Mouse (Mus musculus) limb, embryonic 10.5 days (tissue): ENCODE measurements at regions not wholly inside any gene's neighbourhood (a gene's known extent, or its start where the extent isn't known, plus 50 kb on each side); places are given as distances from the start of the nearest gene placed in this dataset.

Experiments used
- DNase-seq: peaks from one replicate; pipeline ENCODE4 v3.0.0-alpha.2; 2017; ENCODE audit warnings: low spot score
- H3K27ac ChIP-seq: fragments of 300-500 bp; sonication (generic); 2 replicates; pipeline ENCODE4 v1.5.1; 2016; ENCODE audit warnings: mild to moderate bottlenecking
- H3K27me3 ChIP-seq: fragments of 300-500 bp; sonication (generic); 2 replicates; pipeline ENCODE4 v1.6.1; 2016; ENCODE audit warnings: low read depth, mild to moderate bottlenecking; ENCODE audit not compliant: poor library complexity, severe bottlenecking
- H3K36me3 ChIP-seq: fragments of 300-500 bp; sonication (generic); 2 replicates; pipeline ENCODE4 v1.6.1; 2016; ENCODE audit warnings: mild to moderate bottlenecking, moderate library complexity
- H3K4me1 ChIP-seq: fragments of 300-500 bp; sonication (generic); 2 replicates; pipeline ENCODE4 v1.6.1; 2016
- H3K4me3 ChIP-seq: fragments of 300-500 bp; sonication (generic); 2 replicates; pipeline ENCODE4 v1.5.1; 2016; ENCODE audit warnings: mild to moderate bottlenecking, moderate library complexity
- H3K9me3 ChIP-seq: fragments of 300-500 bp; sonication (generic); replicated peaks from 2 replicates; pipeline ENCODE4 v1.6.1; 2016; ENCODE audit warnings: mild to moderate bottlenecking
- WGBS: fragments of 180-500 bp; shearing (Covaris S2); methylation state at CpG from one replicate; pipeline ENCODE4 v1.1.7; 2016; 5-methylcytosine and 5-hydroxymethylcytosine counted together

DNA sequence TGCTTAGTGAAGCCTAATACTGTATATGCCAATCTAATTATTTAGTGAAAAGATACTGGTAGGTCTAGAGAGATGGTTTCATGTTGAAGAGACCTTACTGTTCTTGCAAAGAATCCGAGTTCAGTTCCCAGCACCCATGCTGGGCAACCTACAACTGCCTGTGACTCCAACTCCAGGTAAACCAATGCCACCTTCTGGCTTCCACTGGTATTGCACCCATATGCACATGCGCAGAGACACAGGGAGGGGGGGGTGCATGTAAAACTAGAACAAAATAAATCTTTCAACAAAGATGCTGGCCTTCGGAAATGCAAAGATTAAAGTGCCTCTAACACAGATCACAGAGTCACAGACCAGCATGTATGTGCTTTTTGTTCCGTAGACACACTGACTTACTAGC is 348.5 kb upstream of the Tmem132c start:
- H3K9me3 ChIP-seq: no peaks in the 10 kb centered on the region
- H3K27ac ChIP-seq: no peak overlapping the region
- DNase-seq: no peak
- H3K4me3 ChIP-seq: no peak overlapping the region
- no peaks in the 10 kb centered on the region for H3K27me3 ChIP-seq
- WGBS: 88% methylated on average over 4 of the region's 4 CpGs
- H3K36me3 ChIP-seq: no peaks in the 10 kb centered on the region
- H3K4me1 ChIP-seq: peaks cover 8% of the 10 kb centered on the region

- H3K4me1 ChIP-seq: no peaks in the 10 kb centered on the region
Measured at GRCm38 (mm10) chr5:126910084-126910483, 331.5 kb upstream of the Tmem132c start.

GRCm38 (mm10) chr5:126917300-126917699 is 324.3 kb upstream of the Tmem132c start:
- H3K27ac ChIP-seq: no peak overlapping the region
- H3K4me3 ChIP-seq: no peak overlapping the region
- no peaks in the 10 kb centered on the region for H3K9me3 ChIP-seq
- no peak for DNase-seq
- no peaks in the 10 kb centered on the region for H3K36me3 ChIP-seq
- 80% methylated on average over 7 of the region's 7 CpGs for WGBS
- peaks cover 10% of the 10 kb centered on the region for H3K4me1 ChIP-seq
- H3K27me3 ChIP-seq: no peaks in the 10 kb centered on the region

More at GRCm38 (mm10) chr5:126910084-126910483, 331.5 kb upstream of the Tmem132c start:
- Histone ChIP-seq H3K36me3 (no peaks in the 10 kb centered on the region), H3K27ac (no peak overlapping the region), H3K9me3 (no peaks in the 10 kb centered on the region), H3K4me3 (no peak overlapping the region), H3K27me3 (no peaks in the 10 kb centered on the region)
- WGBS: 91% methylated on average over 2 of the region's 2 CpGs
- DNase-seq: no peak

- DNase-seq: no peak
- no peaks in the 10 kb centered on the region for H3K9me3 ChIP-seq
- WGBS: 51% methylated on average over 2 of the region's 2 CpGs
Measured at GRCm38 (mm10) chr5:126933466-126933865, 308.1 kb upstream of the Tmem132c start.

GRCm38 (mm10) chr5:126944861-126945260 is 296.7 kb upstream of the Tmem132c start:
- DNase-seq: no peak
- no peaks in the 10 kb centered on the region for H3K36me3 ChIP-seq
- WGBS: 86% methylated on average over 7 of the region's 7 CpGs

More at GRCm38 (mm10) chr5:126933466-126933865, 308.1 kb upstream of the Tmem132c start:
- H3K4me1 ChIP-seq: no peaks in the 10 kb centered on the region
- H3K36me3 ChIP-seq: no peaks in the 10 kb centered on the region
- H3K27ac ChIP-seq: no peak overlapping the region
- H3K27me3 ChIP-seq: no peaks in the 10 kb centered on the region
- H3K4me3 ChIP-seq: no peak overlapping the region

DNA sequence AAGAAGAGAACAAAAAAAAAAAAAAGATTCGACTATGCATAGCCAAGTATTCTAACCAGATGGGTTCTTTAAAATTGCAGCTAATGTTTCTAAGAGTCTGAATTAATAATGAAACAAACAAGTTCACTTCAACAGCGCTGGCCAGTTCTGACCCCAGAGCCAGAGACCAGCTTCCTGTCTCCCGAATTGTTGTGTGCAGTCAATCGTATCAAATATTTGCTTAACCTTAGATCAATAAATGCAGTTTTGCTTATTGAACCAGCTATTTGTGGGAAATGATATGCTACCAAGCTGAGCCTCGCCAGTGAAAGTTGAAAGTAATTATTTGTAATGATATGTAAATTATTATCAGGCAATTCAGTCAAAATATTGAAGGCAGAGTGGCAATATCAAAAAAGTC is 287.4 kb upstream of the Tmem132c start:
- 91% methylated on average over 5 of the region's 5 CpGs for WGBS
- no peaks in the 10 kb centered on the region for H3K4me1 ChIP-seq
- no peak for DNase-seq

More at GRCm38 (mm10) chr5:126944861-126945260, 296.7 kb upstream of the Tmem132c start:
- H3K9me3 ChIP-seq: no peaks in the 10 kb centered on the region
- H3K4me3 ChIP-seq: no peak overlapping the region
- no peaks in the 10 kb centered on the region for H3K27me3 ChIP-seq
- no peaks in the 10 kb centered on the region for H3K4me1 ChIP-seq
- no peak overlapping the region for H3K27ac ChIP-seq

DNA sequence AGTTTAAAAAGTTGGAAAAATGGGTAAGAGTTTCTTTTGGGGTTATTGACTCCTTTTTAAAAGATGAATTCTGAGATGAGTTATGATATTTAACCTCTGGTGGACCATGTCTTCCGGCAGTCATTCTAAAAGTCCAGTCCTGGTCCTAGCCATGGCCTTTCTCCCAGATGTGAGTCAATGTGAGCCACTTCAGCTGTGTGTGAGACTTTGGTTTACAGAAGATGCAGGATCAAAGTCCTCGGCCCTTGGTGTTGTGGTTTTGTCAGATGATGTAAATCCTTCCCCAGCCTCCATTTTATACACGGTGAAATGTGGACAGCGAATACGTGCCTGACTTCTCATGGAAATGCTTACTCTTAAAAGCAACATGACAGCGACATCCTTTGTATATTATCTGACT is 287.0 kb upstream of the Tmem132c start:
- no peak for DNase-seq
- H3K27me3 ChIP-seq: no peaks in the 10 kb centered on the region
- no peaks in the 10 kb centered on the region for H3K36me3 ChIP-seq
- no peak overlapping the region for H3K4me3 ChIP-seq
- 91% methylated on average over 6 of the region's 6 CpGs for WGBS
- H3K4me1 ChIP-seq: no peaks in the 10 kb centered on the region
- H3K9me3 ChIP-seq: no peaks in the 10 kb centered on the region
- no peak overlapping the region for H3K27ac ChIP-seq

More for the DNA sequence above, 287.4 kb upstream of the Tmem132c start:
- no peaks in the 10 kb centered on the region for H3K9me3 ChIP-seq
- no peaks in the 10 kb centered on the region for H3K27me3 ChIP-seq
- no peaks in the 10 kb centered on the region for H3K36me3 ChIP-seq
- H3K27ac ChIP-seq: no peak overlapping the region
- no peak overlapping the region for H3K4me3 ChIP-seq

GRCm38 (mm10) chr5:126964577-126964976 is 277.0 kb upstream of the Tmem132c start:
- Histone ChIP-seq H3K27me3 (no peaks in the 10 kb centered on the region), H3K4me3 (no peak overlapping the region), H3K9me3 (no peaks in the 10 kb centered on the region), H3K36me3 (no peaks in the 10 kb centered on the region), H3K4me1 (no peaks in the 10 kb centered on the region), H3K27ac (no peak overlapping the region)
- 90% methylated on average over 4 of the region's 4 CpGs for WGBS
- DNase-seq: no peak

- 90% methylated on average over 4 of the region's 4 CpGs for WGBS
Measured at GRCm38 (mm10) chr5:126967076-126967475, 274.5 kb upstream of the Tmem132c start.

DNA sequence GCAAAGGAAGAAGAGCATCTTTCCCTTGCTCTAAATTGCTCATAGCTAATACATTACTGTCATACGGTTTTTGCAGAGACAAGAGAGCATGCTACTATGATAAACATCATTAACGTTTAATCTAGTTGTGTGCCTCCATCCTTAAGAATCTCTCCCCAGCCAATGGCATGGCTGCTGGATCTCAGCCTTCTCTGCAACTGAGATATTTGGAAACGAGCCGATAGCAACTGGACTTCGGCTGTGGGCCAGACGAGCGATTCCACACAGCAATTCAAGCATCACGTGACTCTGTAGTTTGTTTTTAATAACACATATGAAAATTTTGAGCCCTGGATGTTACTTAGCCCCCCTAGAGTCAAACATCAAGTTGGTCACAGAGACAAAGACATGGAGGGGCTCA is 272.2 kb upstream of the Tmem132c start:
- Histone ChIP-seq H3K27ac (no peak overlapping the region), H3K27me3 (no peaks in the 10 kb centered on the region), H3K4me1 (no peaks in the 10 kb centered on the region), H3K9me3 (no peaks in the 10 kb centered on the region), H3K36me3 (no peaks in the 10 kb centered on the region), H3K4me3 (no peak overlapping the region)
- 92% methylated on average over 8 of the region's 8 CpGs for WGBS
- DNase-seq: no peak

More at GRCm38 (mm10) chr5:126967076-126967475, 274.5 kb upstream of the Tmem132c start:
- no peak for DNase-seq
- Histone ChIP-seq H3K4me1 (no peaks in the 10 kb centered on the region), H3K9me3 (no peaks in the 10 kb centered on the region), H3K4me3 (no peak overlapping the region), H3K27me3 (no peaks in the 10 kb centered on the region), H3K27ac (no peak overlapping the region), H3K36me3 (no peaks in the 10 kb centered on the region)

DNA sequence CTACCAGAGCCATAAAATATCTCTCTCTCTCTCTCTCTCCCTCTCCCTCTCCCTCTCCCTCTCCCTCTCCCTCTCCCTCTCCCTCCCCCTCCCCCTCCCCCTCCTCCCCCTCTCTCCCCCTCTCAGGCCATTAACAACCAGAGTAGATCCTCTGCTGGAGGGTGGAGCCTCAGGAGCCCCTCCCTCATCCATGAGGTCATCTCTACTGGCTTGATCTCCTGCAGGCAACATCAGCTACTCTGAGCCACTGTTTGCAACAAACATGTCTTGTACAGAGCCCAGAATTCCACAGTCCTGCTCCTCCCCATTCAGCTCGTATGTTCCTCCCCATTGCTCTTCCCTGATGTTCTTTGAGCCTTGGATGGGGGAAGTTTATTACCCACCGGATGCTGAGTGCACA is 270.3 kb upstream of the Tmem132c start:
- no peaks in the 10 kb centered on the region for H3K27me3 ChIP-seq
- no peak overlapping the region for H3K27ac ChIP-seq
- 64% methylated on average over 2 of the region's 2 CpGs for WGBS
- no peaks in the 10 kb centered on the region for H3K36me3 ChIP-seq
- H3K4me3 ChIP-seq: no peak overlapping the region
- no peaks in the 10 kb centered on the region for H3K4me1 ChIP-seq
- DNase-seq: no peak
- H3K9me3 ChIP-seq: no peaks in the 10 kb centered on the region

GRCm38 (mm10) chr5:126971981-126972380 is 269.6 kb upstream of the Tmem132c start:
- no peak for DNase-seq
- WGBS: 85% methylated on average over 1 of the region's 1 CpGs
- no peak overlapping the region for H3K27ac ChIP-seq

DNA sequence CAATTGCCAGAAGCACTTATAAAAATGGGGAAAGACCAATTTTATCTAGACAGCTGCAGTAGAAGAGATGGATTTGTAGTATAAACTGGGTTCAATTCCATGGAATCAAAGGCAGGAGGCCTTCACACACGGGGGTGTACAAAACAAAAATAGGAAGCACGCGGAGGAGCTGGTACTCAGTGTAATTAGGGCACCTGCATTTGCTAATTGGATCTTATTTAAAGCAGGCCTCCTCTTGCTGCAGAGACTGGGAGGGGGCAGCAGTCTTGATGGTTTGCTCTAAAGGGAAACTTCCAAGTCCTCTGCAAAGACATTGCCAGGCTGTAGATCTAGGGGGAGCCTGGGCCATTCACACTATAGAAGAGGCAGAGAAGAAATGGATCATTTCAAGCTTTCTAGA is 268.2 kb upstream of the Tmem132c start:
- Histone ChIP-seq H3K9me3 (no peaks in the 10 kb centered on the region), H3K27me3 (no peaks in the 10 kb centered on the region), H3K27ac (no peak overlapping the region), H3K4me3 (no peak overlapping the region), H3K36me3 (no peaks in the 10 kb centered on the region), H3K4me1 (no peaks in the 10 kb centered on the region)
- no peak for DNase-seq
- WGBS: 33% methylated on average over 3 of the region's 3 CpGs

More at GRCm38 (mm10) chr5:126971981-126972380, 269.6 kb upstream of the Tmem132c start:
- Histone ChIP-seq H3K4me1 (no peaks in the 10 kb centered on the region), H3K9me3 (no peaks in the 10 kb centered on the region), H3K36me3 (no peaks in the 10 kb centered on the region), H3K4me3 (no peak overlapping the region), H3K27me3 (no peaks in the 10 kb centered on the region)

DNA sequence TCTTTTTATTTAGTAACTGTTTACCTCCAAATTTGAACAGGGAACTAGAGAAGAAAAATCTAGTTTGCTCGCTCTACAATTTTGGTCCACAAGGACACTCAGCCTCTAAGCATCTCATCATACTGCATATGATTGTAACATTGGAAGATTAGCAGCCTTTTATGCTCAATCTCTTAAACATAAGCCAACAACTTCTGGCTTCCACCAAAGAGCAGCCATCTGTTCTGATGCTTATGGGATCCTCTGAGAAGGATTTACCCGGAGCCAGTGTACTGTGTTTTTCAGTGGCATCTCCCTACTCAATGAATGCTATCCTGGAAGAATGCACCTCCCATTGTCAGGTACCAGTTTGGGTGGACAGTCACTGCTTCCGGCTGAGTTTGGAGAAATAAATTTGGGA is 267.0 kb upstream of the Tmem132c start:
- DNase-seq: no peak
- WGBS: 92% methylated on average over 3 of the region's 3 CpGs
- H3K4me3 ChIP-seq: no peak overlapping the region
- H3K27ac ChIP-seq: no peak overlapping the region
- no peaks in the 10 kb centered on the region for H3K4me1 ChIP-seq
- H3K27me3 ChIP-seq: no peaks in the 10 kb centered on the region
- H3K9me3 ChIP-seq: no peaks in the 10 kb centered on the region
- no peaks in the 10 kb centered on the region for H3K36me3 ChIP-seq
